Mouse (Mus musculus): ENCODE measurements around the gene Bcar3.

The Bcar3 gene

DNA sequence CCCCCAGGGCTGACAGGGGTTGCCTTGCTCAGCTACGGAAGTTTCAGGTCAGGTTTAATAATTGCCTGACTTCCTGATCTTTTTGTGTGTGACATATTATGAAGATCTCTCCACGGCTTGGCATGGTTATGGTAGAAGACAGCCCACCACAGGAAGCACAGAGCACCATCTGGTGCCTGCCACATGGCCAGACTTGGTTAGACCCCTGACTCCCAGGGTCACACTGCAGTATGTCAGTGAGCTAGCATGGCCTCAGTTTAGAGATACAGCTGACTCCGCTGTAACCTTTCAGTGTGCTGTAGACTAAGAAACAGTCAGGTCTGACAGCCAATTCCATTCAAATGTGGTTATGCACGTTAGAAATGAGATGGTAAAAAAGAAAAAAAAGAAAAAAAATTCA is 223.8 kb downstream of the Bcar3 start:
- no peak for DNase-seq

DNA sequence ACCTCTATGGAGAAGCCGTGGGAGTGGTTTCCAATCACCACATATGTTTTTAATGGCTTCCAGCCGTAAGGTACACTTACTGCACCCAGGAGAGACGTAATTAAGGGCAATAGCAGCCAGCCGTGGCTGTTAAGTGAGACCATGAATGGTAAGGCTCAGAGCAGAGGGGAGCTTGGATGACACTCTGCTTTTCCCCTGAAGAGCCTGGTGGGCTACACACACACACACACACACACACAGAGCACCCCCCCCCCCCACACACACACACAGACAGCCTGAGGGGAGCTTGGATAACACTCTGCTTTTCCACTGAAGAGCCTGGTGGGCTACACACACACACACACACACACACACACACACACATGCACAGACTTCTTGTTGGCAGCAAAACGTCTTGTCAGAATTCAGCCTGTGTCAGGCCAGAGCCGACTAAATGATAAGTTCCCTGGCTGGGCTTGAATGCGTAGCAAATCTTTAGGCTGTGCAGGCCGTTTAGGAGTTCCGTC is 224.3 kb downstream of the Bcar3 start:
- no peak for DNase-seq

DNA sequence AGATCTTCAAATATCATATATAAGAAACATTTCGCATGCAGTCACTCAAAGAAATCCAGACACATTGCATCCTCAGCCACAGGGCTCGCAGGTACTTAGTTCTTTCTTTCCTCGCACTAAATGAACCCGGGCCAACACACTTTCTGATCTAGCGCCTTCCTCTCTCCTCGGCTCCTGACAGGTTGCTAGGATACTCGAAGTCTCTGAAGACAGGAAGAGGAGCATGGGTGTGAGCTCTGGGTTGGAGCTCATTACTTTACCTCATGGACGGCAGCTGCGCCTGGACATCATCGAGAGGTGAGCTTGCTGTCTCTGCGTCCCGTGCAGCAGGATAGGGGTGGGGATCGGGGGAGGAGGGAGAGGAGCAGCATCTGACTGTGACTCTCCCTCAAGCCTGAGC is 225.1 kb downstream of the Bcar3 start:
- no peak for DNase-seq

DNA sequence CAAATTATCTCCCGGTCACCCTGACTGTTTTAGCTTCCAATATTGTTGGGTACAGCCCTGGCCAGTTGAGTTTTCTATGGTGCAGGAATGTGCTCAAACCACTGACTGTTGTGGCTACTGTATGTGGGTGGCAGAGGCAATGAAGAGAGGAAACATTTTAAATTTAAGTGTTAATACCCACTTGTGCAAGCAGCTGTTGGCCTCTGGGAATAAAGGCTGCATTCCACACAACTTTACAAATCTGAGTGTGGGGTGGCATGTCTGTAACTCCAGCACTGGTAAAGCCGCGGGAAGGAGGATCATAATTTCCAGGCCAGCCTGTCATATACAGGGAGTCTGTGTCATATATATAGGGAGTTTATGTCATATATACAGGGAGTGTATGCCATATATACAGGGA is 226.4 kb downstream of the Bcar3 start:
- no peak for DNase-seq

DNA sequence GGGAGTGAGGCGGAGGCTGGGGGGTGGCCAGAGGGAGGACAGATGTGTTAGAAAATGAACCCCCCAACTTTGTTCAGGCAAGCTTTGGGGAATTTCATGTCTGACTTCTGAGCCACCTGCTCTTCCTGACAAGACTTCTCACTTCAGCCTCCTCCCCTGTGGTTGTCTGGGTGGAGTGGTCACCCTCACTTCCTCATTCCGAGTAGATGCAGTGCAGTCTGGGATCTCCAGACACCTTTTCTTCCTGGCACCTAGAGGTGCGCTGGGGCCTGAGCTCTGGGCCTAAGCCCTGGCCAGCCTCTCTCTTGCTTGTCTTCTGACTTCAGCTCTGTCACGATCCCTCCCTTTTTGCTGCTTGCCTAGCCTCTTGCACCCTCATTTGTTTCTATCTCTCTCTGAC is 226.9 kb downstream of the Bcar3 start:
- DNase-seq = no peak

DNA sequence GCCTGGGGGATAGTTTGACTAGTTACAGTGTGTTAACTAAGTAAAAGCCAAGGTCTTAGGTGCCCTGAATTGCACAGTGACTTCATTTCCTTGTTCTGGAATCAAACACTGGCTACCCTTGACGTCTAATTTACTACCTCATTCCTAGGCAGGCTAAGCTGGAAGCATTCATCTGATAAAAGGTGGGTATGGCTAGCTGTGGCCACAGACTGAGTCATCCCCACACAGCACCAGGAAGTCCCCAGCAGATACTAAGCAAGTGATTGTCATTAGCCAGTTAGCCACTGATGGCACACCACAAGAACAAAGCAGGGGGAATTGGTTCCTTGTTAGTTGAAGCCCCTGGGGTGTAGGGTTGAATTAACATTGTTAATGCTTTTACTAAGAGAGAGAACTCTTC is 227.4 kb downstream of the Bcar3 start:
- no peak for DNase-seq

DNA sequence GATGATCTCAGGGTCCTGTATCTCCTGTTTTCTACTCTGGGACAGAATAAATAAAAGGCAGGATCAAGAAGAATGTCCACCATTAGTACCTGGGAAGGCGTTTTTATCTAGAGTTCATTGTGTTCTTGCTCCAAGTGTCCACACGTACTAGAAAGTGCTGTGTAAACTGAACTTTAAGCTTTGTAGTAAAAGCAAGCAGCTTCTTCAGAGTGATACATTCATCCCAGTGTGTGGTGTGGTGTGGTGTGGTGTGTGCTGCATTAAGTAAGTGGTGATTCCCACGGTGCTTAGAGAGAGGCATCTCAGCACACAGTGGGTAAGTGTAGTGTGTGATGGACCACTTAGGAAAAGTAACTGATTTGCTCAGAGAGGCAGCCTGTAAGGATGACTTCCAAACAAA is 234.5 kb downstream of the Bcar3 start:
- no peak for DNase-seq

DNA sequence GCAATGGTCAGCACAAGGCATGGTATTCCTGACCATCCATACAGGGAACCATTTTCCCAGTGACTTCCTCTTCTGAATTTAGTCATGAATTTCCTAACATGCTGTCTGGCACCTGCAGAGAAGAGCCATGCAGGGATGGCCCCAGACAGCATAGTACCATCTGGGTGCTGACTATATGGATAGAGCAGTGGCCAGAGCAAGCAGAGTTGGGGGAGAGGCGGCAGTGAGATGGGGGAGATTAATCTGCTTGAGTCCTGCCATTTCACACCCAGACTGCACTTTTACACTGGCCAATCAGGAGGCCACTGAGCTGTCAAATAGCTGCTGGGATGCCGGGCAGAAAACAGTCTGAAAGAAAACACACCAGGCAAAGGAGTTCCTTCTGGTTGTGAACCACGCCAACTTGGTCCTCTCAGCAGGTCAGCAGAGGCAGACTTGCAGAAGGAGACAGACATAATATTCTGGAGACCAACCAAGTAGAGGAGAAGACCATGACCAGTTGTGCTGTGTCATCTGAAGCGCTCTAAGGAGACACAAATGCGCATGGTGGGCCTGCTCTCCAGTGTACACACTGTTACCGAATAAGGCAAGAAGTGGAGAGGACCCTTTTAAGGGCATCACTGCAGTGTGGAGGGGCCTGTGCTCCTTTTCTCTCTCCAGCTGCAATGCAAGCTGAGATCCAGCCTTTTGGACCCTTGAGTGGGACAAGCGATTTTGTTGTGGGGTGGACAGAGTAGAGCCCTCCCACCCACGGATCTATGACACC is 242.2 kb downstream of the Bcar3 start:
- no peak for DNase-seq

DNA sequence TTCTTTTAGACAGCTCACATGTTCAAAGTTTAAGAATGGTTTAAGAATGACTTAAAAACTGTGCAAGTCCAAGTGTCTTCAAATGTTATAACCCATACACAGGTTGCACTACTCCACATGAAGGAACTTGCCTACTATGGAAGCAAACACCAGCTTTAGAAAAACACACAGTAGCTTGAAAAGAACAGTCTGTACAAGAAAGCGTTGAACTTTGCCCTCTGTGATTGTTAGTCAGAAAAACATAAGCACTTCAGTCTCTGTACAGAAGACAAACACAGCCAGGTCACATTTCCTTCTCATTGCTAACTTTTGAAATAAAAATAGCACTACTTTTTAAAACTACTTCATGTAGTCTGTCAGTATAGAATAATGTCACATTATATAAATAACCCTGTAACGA is 244.9 kb downstream of the Bcar3 start:
- no peak for DNase-seq

DNA sequence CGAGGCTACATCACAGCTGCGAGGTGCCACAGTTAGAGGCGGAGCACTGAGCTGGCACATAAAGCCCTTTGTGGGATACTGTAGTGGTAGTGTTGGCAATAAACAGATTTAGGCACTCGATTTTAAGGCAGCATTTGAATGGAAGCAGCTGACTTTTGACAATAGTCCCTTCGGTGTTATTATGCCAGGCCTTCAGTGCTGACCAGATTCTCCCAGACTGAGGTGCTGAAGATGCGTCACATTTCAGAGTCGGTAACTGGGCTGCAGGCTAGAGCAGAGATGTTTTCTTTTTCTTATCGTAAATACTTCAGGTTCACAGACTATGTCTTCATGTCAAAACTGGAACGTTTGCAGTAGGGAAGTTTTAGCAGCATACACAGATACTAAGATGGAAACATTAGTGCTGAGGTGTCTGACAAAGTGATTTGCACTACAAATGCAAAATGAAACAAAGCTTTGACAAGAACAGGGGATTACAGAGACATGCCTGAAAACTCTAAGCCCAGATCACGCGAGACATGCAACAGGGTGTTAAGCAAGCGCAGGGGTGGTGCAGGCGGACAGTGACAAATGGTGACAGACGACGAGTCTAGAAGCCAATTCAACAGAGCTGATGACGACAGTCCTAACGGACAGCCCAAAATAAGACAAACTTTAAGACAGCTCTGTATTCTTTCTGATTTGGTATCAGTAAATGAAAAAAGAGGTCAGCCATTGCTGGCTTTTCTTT is 246.2 kb downstream of the Bcar3 start:
- no peak for DNase-seq

DNA sequence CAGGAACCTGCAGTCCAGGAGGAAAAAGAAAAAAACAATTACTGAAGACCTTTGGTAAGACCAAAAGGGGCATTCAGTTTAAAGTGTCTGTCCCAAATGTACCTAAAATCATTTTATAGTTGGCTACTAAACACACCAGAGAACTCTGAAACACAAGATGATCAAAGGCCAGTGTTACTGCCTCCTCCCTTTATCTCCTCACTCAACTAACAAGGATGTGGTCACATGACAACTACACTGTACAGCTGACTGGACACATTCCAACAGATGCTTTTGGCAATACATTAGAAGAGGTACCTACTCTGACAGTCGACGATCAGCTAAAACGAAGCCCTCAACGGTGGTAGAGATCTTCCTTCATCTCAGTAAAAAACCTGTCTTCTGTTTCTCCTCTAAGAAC is 247.0 kb downstream of the Bcar3 start:
- no peak for DNase-seq

DNA sequence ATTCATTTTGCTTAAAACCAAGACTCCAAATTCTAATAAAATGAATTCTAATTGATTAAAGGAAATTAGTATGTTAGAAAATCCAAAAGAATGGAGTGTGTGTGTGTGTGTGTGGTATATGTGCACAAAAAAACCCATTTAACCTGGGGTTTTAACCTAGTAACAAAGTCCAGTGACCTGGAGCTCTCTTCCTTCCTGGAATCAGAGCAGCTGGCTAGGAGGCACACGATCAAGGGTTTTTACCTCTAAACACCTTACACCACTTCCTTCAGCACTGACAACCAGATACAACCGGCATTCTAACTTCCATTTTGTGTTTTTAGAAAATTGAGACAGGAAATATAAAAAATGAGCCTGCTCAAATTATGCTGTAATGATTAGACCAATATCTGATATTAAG is 251.4 kb downstream of the Bcar3 start:
- DNase-seq = no peak

DNA sequence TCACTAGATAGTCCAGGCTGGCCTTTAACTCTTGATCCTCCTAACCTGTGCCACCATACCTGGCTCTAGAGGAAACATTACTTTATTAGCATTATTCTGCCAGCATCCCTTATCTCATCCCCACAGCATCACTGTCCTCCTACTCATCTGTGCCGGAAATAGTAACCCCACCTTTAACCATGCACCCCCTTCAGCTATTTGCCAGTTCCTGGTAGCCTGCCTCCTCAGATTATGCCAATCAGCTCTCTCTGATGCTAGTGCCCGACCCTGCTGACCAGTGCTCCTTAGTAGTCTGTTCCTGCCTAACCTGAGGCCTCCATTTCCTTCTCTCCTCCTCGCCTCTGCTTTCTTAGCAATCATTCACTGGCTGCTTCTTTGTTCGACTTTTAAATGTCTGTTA is 253.5 kb downstream of the Bcar3 start:
- no peak for DNase-seq

DNA sequence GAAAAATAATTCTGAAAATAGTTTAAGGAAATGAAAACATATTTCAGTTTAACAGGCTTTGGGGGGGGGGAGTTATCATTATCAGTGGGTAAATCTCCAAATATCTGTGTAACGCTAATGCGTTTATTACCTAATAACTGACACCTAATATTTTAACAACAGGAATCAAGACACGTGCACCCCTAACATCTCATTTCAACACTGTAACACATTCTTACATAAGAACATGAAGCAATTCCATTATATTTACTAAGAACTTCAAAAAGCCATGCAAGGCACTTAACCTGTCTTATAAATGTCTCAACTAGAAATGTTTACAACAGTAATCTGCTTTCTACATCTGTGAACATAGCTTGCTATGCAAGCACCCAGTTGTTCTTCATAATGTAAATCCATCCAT is 257.2 kb downstream of the Bcar3 start:
- DNase-seq = no peak

DNA sequence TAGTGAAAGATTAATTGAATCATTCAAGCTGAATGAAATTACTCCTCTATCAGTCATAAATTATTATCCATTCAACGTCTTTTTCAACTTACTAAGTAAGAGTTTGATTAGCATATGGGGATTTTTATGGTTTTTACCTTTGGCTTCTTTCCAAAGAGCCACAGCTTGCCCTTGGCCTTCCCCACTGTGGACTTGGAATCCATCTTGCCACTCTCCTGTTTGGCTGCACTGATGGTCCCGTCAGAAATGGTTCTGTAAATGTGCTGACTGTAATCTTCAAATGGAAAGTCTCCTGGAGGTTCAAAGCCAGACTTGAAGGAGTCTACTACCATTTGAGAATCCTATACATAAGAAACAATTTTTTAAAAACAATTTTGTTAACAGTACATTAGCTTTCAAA is 263.8 kb downstream of the Bcar3 start:
- DNase-seq = no peak

DNA sequence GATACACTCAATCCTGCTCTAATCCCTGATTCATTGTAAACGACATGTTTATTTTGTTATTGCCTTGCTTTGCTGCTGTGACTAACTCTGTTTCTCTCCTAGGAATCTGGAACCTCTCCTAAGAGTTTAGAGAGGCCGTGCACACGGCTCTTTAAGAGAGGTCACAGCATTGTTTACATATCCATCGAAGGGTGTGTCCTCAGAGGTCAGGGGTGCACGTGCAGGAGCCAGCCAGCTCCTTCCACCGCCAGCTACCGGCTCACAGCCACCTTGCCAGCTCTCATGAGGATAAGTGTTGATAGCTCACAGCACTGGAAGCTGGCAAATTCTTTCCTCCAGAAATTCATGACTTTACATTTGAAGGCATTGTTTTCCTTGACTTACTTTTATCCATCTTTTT is 271.3 kb downstream of the Bcar3 start:
- no peak for DNase-seq

DNA sequence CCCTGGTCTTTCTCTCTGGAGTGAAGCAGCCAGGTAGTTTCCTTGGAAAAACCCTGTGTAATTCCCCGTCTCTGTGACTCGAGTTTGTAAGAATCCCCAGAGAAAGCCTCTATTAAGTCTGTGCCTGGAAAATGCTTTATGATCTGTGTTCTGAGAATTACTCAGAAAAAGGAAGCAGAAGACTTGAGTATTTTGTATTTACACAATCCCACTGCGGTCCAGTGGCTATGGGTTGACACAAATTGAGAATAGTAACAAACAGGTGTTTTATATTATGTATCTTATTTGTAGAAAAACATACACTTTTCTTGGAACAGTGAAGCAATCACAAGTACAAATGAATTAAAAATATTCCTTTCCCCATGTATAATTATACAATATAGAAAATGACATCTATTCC is 272.2 kb downstream of the Bcar3 start:
- no peak for DNase-seq

DNA sequence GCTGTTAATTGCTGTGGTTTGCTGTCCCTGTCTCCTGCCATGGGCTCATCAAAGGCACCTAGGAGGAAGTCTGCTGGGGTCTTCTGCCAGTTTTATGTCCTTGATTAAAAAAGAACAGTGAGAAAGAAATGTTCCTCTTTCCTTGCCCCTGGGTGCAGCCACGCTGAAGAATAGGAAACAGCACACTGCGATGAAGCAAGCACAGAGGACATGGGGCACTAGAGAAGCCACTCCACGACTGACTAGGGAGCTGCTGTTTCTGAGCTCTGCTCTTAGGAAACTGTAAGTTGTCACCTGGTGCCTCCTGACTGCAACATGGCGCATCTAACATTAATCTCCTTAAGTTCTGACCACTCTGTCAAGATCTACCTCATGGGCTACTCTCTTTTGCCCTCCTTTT is 272.6 kb downstream of the Bcar3 start:
- no peak for DNase-seq

DNA sequence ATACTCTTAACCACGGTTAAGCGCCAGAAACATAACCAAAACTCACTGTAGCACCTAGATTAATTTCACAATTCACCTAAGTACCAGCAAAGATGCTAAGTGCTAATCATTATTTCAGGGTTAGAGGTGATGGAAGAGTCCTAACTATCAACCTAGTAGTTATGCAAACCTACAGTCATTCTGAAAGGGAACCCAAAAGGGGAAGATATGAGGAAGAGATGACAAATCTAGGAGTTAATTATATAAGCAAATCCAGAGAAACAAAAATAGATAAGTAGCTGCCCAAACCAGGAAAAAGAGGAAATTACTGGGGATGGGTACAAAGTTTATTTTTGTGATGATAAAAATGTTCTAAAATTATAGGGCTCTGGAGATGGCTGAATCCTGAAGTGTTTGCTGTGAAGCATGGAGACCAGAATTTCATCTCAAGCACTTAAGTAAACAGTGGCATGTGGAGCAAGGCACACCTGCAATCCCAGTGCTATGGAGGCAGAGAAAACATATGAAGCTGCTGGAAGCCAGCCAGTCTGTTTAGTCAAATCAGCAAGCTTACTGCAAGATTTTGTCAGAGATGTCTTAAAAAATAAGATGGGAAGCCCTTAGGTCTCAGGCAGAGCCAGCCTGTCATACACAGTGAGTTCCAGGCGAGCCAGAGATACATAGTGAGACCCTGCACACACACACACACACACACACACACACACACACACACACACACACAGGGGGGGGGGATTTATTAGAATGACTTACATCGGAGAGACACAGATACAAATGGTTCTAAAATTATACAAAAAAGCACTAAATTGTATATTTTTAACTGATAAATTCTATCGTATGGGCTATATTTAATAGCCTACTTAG is 279.7 kb downstream of the Bcar3 start:
- DNase-seq = no peak

DNA sequence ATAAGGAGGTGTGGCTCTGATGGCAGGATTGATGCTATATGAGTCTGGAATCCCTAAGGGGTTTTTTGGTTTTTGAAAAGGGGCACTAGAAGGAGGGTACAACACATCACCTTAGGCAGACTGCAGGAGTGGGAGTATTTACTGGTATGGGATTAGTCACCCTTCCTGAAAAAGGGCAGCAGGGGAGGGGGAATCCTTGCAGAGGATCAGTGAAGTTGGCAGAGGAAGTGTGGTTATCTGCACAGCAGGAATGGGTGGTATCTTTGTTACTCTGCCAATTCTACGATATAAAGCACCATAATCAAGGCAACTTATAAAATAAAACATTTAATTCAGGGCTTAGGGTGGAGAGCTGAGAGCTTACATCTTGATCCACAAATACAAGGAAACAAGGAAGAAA is 281.0 kb downstream of the Bcar3 start:
- DNase-seq = no peak

DNA sequence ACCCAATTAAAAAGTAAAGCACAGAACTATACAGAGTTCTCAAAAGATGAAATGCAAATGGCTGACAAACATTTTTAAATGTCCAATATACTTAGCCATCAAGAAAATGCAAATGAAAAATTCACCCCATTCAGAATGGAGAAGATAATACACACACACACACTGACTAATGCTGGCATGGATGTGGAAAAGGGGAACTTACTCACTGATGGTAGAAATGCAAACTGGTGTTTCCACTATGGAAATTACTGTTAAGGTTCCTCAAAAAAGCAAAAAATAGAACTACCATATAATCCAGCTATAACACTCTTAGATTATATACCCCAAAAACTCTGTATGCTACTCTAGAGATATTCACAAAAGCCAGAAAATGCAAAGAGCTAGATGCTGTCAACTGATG is 283.4 kb downstream of the Bcar3 start:
- no peak for DNase-seq
